Mouse (Mus musculus): ENCODE measurements around the gene Tuba1b. TPM values are rescaled to one million over a fixed set of nuclear protein-coding genes. Genes with fewer than 3 reads are reported as not detected.

The Tuba1b gene
- 224 TPM for total RNA-seq (2023)

GRCm38 (mm10) chr15:98934217-98934839, at the start of gene Tuba1b:
TSS of gene Tuba1b (minus strand) at chr15:98934565.

GRCm38 (mm10) chr15:98953401-98954356, 19.3 kb upstream of the Tuba1b start, which contains the start of the genes Gm49450 and Tuba1a:
TSS of gene Gm49450 (minus strand) at chr15:98953551.
TSS of gene Tuba1a (minus strand) at chr15:98953703.

GRCm38 (mm10) chr15:98917538-98918498, 16.5 kb downstream of the Tuba1b start, which contains the start of gene Lmbr1l:
TSS of gene Lmbr1l (minus strand) at chr15:98918231.

GRCm38 (mm10) chr15:98897928-98898800, 36.2 kb downstream of the Tuba1b start, which contains the start of gene Dhh:
TSS of gene Dhh (minus strand) at chr15:98898540.

GRCm38 (mm10) chr15:98893940-98894745, 40.2 kb downstream of the Tuba1b start, which contains the start of gene Rhebl1:
TSS of gene Rhebl1 (minus strand) at chr15:98894540.

Other genes with a start within 250 kb of the Tuba1b start
- not detected for gene Ccdc65, start 226.4 kb downstream of the Tuba1b start, total RNA-seq (2023)
- 3.0 TPM for gene Fkbp11, start 206.4 kb downstream of the Tuba1b start, total RNA-seq (2023)
- 103 TPM for gene Arf3, start 171.4 kb downstream of the Tuba1b start, total RNA-seq (2023)
- not detected for gene Wnt10b, start 156.4 kb downstream of the Tuba1b start, total RNA-seq (2023)
- not detected for gene Wnt1, start 144.7 kb downstream of the Tuba1b start, total RNA-seq (2023)
- gene Ddn, start 125.1 kb downstream of the Tuba1b start, total RNA-seq (2023): not detected
- 116 TPM for gene Prkag1, start 103.0 kb downstream of the Tuba1b start, total RNA-seq (2023)
- 279 TPM for gene Kmt2d, start 63.4 kb downstream of the Tuba1b start, total RNA-seq (2023)
- gene Rhebl1, start 40.0 kb downstream of the Tuba1b start, total RNA-seq (2023): 25.1 TPM
- gene Dhh, start 36.0 kb downstream of the Tuba1b start, total RNA-seq (2023): not detected
- 354 TPM for gene Lmbr1l, start 16.3 kb downstream of the Tuba1b start, total RNA-seq (2023)
- not detected for gene Gm49450, start 19.0 kb upstream of the Tuba1b start, total RNA-seq (2023)
- gene Tuba1a, start 19.1 kb upstream of the Tuba1b start, total RNA-seq (2023): 289 TPM
- 61.4 TPM for gene Tuba1c, start 95.3 kb upstream of the Tuba1b start, total RNA-seq (2023)
- not detected for gene Prph, start 120.6 kb upstream of the Tuba1b start, total RNA-seq (2023)
- 0.68 TPM for gene Troap, start 140.0 kb upstream of the Tuba1b start, total RNA-seq (2023)
- not detected for gene C1ql4, start 153.3 kb upstream of the Tuba1b start, total RNA-seq (2023)
- not detected for gene Dnajc22, start 158.6 kb upstream of the Tuba1b start, total RNA-seq (2023)
- gene Spats2, start 191.4 kb upstream of the Tuba1b start, total RNA-seq (2023): not detected